Mouse (Mus musculus) T-helper 1 cell (primary cell): ENCODE data around the gene Clhc1.

Source experiments
- in situ Hi-C: fragments of 300-600 bp; cut with MboI, MseI; formaldehyde crosslinking; loops from one replicate; pipeline ENCODE4 v1.15.1; 2025; ENCODE audit warnings: high pct_unique_total_duplicates

Clhc1 gene

DNA sequence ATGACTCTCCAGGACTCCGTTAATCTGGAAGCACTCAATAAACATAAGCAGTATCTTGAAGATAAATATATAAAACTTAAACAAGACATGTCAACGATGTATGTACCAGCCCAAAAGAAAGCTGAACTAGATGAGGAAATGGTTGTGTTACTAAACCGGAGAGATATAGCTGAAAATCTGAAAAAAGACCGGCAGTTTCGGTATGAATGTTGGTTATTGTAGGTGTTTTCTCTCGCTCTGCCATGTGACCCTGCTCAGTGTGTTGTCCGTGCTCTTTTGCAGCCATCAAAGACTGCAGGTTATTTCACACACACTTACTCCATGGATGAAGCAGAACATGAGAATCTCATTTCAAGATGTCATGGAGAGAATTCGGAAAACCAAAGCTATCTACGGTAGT lies 12.7 kb downstream of the Clhc1 start:
- in situ Hi-C loops: loop anchor here (10.0 kb wide), 1 partner anchor 1296 kb away; no protein-coding TSS in a partner anchor

DNA sequence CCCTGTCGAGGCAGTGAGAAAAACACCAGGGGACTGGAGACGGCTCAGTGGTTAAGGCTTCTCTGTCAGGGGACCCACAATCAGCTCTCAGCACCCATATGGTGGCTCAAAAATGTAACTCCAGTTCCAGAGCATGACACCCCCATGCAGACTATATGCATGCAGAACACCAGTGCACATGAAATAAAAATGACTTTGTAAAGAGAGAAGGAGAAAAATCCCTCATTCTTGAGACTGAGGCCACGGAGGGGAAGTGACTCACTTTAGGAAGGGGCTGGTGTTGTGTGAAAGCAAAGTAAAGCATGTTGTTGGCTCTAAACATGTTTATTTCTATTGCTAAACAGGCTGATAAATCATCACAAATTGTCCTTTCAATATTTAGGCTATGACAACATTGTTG lies 13.2 kb downstream of the Clhc1 start:
- in situ Hi-C loops: loop anchor here (10.0 kb wide), 1 partner anchor 1296 kb away; no protein-coding TSS in a partner anchor

DNA sequence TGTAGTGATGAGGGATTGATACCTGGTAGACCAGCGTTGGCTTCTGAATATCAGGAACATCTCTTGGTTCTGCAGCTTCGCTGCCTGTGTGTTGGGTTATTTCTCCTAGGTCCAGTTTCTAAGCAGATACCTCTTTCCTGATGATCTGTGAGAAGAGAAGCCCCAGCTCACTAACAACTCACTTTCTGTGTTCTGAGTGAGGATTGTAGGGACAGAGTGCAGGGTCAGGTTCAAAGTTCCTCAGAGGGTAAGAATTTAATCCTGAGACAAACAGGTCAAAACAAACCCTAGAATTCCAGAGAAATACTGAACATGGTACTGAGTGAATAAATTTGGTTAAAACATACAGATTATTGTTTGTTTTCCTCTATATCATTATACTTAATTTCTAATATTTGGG lies 15.7 kb downstream of the Clhc1 start:
- in situ Hi-C loops: loop anchor here (10.0 kb wide), 1 partner anchor 1299 kb away; no protein-coding TSS in a partner anchor

DNA sequence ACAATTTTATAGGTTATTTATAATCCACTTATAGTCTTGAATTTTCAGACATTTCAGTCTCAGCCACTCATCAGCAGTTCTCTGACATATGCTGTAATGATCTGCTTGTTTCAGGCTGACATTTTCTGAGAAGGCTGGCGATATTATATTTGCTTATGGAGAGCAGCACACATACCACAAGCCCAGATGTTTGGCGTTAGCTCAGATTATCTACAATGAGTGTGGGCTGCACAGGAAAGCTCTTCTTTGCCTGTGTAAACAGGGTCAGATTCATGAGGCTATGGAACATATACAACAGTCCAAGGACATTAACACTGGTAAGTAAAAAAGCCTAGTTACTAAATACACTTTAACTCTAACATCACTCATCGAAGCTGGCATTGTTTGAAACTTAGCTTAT lies 23.8 kb downstream of the Clhc1 start:
- in situ Hi-C loops: loop anchor here (10.0 kb wide), 1 partner anchor 313 kb away; no protein-coding TSS in a partner anchor

DNA sequence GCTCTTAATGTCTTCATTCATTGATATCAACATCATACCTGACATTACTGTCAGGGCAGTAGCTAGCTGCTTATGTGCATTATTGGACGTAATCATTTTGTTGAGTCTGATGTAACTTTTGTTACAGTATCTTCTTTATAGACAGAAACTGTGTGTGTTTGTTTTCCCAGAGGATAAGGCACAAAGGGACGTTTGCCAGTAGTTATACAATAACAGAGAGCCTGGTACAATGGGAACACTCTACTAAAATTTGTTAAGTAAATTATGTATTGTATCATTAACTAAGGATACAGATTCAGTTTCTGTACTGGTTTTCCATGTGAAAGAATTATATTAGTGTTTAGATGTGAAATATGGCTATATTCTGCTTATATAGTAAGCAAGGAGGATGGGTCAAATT lies 24.9 kb downstream of the Clhc1 start:
- in situ Hi-C loops: loop anchor here (10.0 kb wide), 1 partner anchor 312 kb away; no protein-coding TSS in a partner anchor

DNA sequence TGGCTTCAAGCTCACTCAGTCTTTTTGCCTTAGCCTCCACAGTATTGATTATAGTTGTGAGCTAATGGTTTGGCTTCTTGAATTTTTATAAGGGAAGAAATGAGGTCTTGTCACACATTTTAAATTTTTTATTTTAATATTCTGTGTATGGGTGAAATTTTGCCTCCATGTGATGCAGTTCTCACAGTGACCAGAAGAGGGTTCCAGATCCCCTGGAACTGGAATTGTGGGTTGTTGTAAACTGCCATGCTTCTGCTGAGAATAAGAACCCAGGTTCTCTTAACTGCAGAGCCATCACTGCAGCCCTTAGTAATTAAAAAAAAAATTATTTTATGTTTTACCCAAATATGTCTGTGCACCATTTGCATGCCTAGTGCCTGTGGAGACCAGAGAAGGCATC lies 31.9 kb downstream of the Clhc1 start:
- in situ Hi-C loops: loop anchor here (10.0 kb wide), 1 partner anchor 305 kb away; no protein-coding TSS in a partner anchor

DNA sequence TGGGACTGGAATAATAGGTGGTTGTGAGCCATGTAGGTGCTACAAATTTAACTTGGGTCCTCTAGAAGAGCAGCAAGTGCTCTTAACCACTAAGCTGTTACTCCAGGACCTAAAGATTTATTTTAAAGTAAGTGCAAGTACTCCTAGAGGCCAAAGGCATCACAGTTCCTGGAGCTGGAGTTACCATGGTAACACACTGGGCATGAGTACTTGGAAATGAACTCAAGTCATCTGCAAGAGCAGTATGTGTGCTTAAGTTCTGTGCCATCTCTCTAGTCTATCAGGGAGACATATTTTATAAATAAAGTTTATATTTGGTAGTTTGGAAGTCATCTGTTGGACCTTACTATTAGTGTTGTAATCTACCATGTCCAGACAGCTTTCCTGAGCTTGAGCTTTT lies 47.5 kb downstream of the Clhc1 start:
- in situ Hi-C loops: no loop called here

DNA sequence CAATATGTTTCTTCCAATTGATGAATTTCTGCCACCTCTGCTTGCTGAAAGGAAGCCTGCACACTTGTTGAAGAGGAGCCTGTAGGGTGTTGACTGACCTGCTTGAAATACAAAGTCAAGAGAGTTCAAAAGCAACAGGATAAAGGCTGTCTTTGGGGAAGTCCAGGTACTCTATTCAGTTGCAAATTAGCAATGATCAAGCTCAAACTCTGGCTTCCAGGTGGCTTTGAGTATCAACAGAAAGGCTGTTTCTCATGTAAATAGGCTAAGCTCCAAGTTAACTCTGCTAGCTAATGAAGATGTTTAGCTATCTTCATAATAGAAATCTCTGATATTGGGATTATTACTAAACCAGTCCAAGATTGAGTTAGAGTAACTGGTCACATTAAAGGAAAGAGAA lies 49.4 kb downstream of the Clhc1 start:
- in situ Hi-C loops: no loop called here

DNA sequence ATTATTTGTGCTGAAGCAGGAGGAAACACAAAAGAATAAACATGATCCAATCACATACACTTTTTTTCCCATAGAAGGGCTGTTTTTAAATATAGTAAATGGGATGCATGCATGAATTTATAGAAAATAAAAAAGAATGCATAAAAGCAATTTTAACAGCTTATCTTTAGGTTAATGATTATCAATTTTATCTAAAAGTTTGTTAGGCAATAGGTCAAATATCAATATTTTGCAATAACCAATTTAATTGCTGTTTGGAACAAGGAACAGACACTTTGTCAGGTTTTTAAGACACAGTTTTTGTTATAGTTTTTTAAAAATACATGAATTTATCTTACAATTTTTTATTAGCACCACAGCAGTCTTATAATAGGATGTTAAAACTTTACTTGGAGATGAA lies 51.2 kb downstream of the Clhc1 start:
- in situ Hi-C loops: no loop called here

DNA sequence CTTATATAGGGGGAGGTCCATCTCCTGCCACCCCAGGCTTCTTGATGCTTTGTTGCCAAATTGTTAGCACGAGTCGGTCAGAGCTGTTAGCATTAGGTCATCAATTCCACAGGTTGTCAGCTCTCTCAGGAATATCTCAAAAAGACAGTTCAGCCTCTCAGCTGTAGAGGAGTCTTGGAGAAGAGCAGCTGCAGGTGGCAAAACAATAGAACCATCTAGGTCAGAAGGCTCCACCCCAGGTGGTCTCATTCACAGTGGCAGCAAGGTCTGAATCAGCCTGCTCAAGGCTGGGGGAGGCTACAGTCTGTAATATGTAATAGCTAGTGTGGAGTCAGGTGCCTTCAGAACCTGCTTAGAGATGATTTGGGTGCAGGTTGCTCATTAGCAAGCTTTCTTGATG lies 55.8 kb downstream of the Clhc1 start:
- in situ Hi-C loops: no loop called here

DNA sequence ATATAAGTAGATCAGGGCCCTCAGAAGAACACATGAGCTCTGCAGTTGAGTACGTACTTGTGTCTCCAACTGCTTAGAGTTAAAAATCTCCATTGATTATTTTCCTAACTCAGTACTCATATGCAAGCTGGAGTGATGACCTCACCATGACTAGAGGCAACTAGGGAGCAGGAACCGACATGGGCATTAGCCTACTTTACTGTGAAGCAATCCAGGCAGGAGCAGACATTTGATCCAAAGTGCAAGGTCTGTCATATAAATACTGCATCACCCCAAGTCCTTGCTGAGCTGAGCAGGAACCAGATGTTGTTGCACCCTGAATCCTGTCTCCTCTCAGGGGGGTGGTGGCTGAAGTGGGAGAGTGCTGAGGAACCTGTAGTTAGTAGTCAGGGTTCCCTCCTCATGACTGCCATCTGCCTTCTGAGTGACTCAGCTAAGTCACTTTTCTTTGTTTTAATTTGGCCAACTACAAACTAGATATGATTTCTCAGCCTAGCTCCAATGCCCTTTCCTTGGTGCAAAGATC lies 59.8 kb downstream of the Clhc1 start:
- in situ Hi-C loops: no loop called here

DNA sequence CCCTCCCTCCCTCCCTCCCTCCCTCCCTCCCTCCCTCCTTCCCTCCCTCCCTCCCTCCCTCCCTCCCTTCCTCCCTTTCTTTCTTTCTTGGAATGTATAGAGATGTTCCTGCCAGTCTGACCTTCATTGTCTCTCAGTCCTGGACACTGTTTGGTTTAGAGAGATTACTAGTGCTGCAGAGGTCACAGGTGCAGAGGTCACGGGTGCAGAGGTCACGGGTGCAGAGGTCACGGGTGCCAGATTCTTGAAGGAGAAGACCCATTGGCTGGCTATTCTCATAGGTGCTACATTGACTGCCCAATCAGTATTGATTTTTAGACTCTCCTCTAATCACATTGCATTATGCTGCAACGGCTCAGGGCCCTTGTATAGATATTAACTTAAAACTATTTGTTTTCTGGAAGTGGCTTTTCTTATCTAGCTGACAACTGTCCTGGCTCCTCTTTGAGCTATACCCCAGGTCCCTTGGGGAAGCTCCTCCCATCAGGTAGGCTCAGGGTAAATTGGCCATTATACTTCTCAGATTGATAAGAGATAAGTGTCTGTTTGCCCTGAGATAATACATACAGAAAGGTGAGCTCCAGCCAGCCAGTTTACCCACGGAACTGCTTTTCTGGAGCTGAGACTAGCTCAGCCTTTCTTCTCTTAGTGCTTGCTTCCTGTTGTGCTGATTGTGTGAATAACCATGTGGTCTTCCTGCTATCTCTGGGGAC lies 62.2 kb downstream of the Clhc1 start:
- in situ Hi-C loops: no loop called here

DNA sequence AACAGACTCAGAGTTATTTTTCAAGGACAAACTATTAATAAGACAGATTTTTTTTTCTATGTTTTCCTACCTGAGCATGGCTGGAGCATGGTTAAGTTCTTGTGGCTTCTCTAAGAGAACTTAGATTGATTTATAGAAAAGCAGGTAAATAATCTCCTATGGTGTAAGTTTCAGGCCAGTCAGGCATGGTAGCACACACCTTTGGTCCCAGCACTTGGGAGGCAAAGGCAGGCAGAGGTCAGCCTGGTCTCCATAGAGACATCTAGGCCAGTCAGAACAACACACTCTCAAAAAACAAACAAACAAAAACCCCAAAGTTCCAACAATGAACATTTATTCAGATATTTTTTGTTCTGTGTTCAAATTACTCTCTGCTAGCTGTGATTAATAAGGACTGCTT lies 64.3 kb downstream of the Clhc1 start:
- in situ Hi-C loops: no loop called here

DNA sequence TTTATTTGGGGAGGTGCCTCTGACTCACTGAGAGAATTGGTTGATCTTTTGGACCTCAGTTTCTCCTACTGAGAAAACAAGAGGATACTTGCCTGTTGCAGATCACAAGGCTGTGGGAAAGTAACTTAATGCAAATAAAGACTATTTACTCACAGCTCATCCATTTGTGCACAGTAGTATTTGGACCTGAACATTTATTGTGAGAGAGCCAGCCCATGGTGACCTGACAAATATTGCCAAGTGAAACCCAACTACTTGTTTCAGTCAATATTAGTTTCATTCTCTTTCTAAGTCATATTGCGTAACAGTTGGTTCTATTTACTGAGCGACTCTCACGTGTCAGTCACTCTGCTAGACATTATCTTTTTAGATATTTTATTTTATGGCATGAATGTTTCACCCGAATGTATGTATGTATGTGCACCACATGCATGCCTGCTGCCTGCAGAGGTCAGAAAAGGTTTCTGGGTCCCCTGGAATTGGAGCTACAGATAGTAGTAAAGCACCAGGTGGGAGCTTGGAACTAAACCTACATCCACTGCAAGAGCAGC lies 65.5 kb downstream of the Clhc1 start:
- in situ Hi-C loops: no loop called here

DNA sequence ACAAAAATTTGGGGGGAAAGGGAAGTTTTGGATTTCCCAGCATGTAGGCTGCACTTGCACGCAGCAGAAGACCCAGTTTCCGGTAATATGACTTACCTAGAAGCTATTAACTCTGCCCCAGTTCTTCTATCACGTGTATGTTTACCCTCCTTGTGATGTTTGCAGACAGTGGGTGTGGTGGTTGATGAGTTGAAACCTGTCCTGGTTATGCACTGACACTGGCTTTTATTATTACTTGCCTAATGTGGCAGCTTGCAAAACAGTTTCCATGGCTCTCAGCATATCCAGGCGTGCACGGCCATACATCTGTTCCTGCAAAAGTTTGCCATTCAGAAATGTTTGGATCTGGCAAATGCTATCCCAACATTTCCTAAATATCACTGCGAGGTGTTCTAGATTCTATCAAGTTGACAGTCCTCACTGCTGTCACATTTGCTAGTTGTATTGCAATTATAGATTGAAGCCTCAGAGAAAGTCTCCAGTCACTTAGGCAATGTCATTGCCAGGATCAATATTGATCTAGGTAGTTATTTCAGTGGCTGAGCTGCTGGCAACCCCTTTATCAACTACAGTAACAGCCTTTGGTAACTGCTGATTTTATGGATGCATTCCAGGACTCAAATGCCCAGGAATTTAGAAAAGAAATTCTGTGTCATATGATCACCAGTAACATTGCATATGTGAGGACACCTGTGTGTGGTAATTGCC lies 66.6 kb downstream of the Clhc1 start:
- in situ Hi-C loops: no loop called here

DNA sequence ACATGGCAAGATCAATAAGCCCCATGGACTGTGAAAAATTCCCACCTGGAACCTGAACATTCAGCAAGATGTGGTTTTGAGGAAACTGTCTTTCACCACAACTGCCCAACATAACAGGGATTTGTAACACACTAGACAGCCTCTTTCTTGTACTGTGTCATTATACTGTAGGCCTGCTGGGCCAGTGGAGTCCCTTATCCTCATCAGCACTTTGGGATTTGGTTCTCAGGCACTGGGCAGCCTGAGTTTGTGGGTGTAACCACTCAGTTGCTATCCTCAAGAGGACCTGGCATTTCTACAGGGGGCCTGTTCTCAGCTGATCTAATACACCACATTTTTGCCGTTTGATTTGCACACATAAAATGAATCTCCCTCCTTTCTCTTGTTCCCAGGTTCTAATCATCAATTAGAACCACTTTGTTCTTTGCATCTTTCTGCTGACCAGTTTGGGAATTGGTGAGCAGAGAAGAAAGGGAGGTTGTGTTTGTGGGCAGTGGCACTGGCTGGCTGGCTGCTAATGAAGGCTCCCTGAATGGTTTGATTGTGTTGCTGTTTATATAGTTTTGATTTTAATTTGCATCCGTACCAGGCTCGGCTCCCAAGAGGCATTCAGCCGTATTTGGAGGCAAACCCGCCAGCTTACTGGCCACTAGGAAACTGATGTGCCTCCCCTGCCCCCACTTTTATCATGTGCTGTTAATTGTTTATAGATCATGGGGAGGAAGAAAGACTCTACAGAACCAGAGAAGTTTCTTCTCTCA lies 74.5 kb downstream of the Clhc1 start:
- in situ Hi-C loops: no loop called here

DNA sequence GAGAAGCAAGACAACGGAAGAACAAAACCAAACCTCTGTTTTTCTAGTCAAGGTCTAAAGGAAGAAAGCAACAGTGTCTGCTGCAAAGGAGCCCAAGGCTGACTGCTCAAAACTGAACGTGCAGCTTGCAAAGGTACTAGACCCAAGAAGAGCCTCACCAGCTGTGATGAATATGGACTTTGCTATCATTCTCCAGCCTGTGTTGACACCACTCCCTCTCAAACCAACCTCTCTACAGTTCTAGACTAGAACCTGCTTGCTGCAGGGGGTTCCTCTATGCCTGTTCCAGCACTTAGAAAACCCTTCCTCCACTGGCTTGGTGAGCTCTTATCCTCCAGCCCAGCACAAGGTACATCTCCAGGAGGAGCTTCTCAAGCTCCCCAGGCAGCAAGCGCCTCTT lies 75.6 kb downstream of the Clhc1 start:
- in situ Hi-C loops: no loop called here

DNA sequence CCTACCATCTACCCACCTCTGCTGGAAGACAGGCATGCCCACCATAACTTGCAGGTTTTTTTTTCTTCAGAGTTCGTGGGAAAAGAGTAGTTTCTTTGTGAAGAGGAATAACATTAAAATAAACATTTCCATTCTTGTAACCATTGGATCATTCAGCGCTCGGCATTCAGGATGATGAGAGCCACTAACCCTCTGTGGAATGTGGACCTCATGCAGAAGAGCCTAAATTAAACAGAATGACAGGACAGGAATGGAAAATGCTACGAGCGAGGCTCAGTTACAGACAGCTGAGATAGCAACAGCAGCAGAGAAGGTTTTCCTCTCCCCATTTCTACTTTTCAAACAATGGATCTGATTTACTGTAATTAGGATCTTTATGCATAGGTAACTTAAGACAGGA lies 78.8 kb downstream of the Clhc1 start:
- in situ Hi-C loops: no loop called here

DNA sequence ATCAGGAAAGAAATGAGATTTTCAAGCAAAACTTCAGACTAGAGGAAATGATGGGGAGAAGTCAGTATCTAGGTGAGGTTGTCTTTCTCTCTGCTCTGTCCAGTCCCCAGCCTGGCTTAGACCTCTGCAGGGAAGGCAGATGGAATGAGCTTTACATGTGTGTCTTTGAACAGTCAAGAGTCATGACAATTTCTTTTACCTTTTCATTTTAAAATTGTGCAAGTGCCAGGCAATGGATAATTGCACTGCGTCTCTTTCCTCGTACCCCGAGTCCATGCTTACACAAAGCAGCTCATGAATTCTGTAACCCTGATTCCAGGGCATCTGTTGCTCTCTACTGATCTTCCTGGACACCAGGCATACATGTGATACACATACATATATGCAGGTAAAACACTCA lies 80.0 kb downstream of the Clhc1 start:
- in situ Hi-C loops: no loop called here
